Mouse (Mus musculus): ENCODE results near the gene Gm8332.
"Not testable (repeated sequence)": the region's sequence is repeated elsewhere in the genome, so short reads cannot be mapped to it uniquely, and the experiment has no call there.

DNA sequence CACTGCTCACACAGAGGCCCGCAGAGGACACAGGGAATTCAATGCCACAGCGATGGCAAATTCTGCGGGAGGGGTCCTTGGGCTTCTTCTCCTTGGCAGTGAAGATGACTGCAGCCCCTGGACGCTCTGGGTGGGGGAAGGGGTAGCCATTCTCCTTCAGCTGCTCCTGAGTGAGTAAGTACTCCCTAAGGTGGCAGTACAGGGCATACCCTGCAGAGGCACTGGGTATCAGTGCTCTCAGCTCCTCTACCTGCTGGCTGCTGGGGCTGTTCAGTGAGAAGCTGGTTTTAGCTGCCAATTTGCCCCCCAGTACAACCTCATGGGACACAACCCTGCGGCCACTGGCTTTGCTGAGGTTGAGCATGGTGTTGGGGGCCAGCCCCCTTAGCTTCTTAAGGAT, 35.3 kb upstream of the Gm8332 start:
- not testable (repeated sequence) for TF ChIP-seq HCFC1 (IDR thresholded peaks at IDR 0.05; ENCODE audit: borderline replicate concordance, insufficient read depth, low read length); MAFK (IDR thresholded peaks at IDR 0.05; ENCODE audit: insufficient read depth, low read depth, low read length)
